8 mouse cellular contexts compared by ENCODE assay signal in genomic region chr7:112444985-112445367, GRCm38 (mm10). TPM values are rescaled to one million over a fixed set of nuclear protein-coding genes. Genes with fewer than 3 reads are reported as not detected.
DNase-seq lines count a peak whose midpoint lies in the region; ATAC-seq and TF ChIP-seq lines count a peak whose summit lies in the region.
"Had no signal": no experiment of that assay in that cellular context is flagged by ENCODE, and none has a peak within 500 bp of the region (broad histone marks: within the 10 kb centered on the region; RNA-seq: fewer than 3 reads in every experiment).

No protein-coding gene starts in this region.

- intact Hi-C loops in gastrocnemius, adult 2 months (cut with DNase I): no loop called here

- WGBS in liver, embryonic 13.5 days (ENCODE audit: insufficient replicate concordance): 37% methylated on average over 9 of the region's 9 CpGs
- 17% methylated on average over 9 of the region's 9 CpGs for WGBS in forebrain, embryonic 16.5 days
- 20% methylated on average over 9 of the region's 9 CpGs for WGBS in intestine, embryonic 15.5 days
- 13% methylated on average over 9 of the region's 9 CpGs for WGBS in neural tube, embryonic 14.5 days

- H3K27ac ChIP-seq in liver, embryonic 13.5 days: no peak overlapping the region
- peak overlapping the region; percentile 20; the same call in 1 of the 2 replicates for H3K27ac ChIP-seq in forebrain, embryonic 16.5 days (ENCODE audit: low read length)
- peak overlapping the region; percentile 63; the same call in 1 of the 2 replicates for H3K27ac ChIP-seq in intestine, embryonic 15.5 days
- no peak overlapping the region for H3K27ac ChIP-seq in neural tube, embryonic 14.5 days (ENCODE audit: low read depth, low read length)
- H3K27ac ChIP-seq in gastrocnemius, adult 2 months: no peak overlapping the region

- H3K27me3 ChIP-seq in liver, embryonic 13.5 days: no peaks in the 10 kb centered on the region
- H3K27me3 ChIP-seq in forebrain, embryonic 16.5 days (replicated peaks; ENCODE audit: control insufficient read depth, insufficient read depth, low read length): no peaks in the 10 kb centered on the region
- no peaks in the 10 kb centered on the region for H3K27me3 ChIP-seq in intestine, embryonic 15.5 days (replicated peaks)
- H3K27me3 ChIP-seq in neural tube, embryonic 14.5 days (ENCODE audit: control insufficient read depth, insufficient read depth, low read length): no peaks in the 10 kb centered on the region

- no peaks in the 10 kb centered on the region for H3K36me3 ChIP-seq in liver, embryonic 13.5 days
- no peaks in the 10 kb centered on the region for H3K36me3 ChIP-seq in forebrain, embryonic 16.5 days (ENCODE audit: control insufficient read depth, insufficient read depth)
- H3K36me3 ChIP-seq in intestine, embryonic 15.5 days: no peaks in the 10 kb centered on the region
- no peaks in the 10 kb centered on the region for H3K36me3 ChIP-seq in neural tube, embryonic 14.5 days (ENCODE audit: control insufficient read depth, insufficient read depth, low read length)

- no peak overlapping the region for H3K4me3 ChIP-seq in liver, embryonic 13.5 days (replicated peaks)
- H3K4me3 ChIP-seq in forebrain, embryonic 16.5 days (replicated peaks; ENCODE audit: low read length): no peak overlapping the region
- H3K4me3 ChIP-seq in intestine, embryonic 15.5 days (replicated peaks): no peak overlapping the region
- H3K4me3 ChIP-seq in neural tube, embryonic 14.5 days (ENCODE audit: low read depth, low read length): no peak overlapping the region
- H3K4me3 ChIP-seq in gastrocnemius, adult 2 months: no peak overlapping the region

- H3K9me3 ChIP-seq in liver, embryonic 13.5 days (replicated peaks): no peaks in the 10 kb centered on the region
- H3K9me3 ChIP-seq in forebrain, embryonic 16.5 days (ENCODE audit: control insufficient read depth, low read length): peaks cover 2% of the 10 kb centered on the region; the same call in 1 of the 2 replicates
- no peaks in the 10 kb centered on the region for H3K9me3 ChIP-seq in intestine, embryonic 15.5 days
- H3K9me3 ChIP-seq in neural tube, embryonic 14.5 days (ENCODE audit: control insufficient read depth, low read length): no peaks in the 10 kb centered on the region

- H3K4me1 ChIP-seq in liver, embryonic 13.5 days (replicated peaks): peaks cover 8% of the 10 kb centered on the region
- peaks cover 14% of the 10 kb centered on the region for H3K4me1 ChIP-seq in forebrain, embryonic 16.5 days (replicated peaks; ENCODE audit: control insufficient read depth, insufficient read depth, low read length)
- H3K4me1 ChIP-seq in intestine, embryonic 15.5 days (replicated peaks): peaks cover 26% of the 10 kb centered on the region
- peaks cover 12% of the 10 kb centered on the region; the same call in 1 of the 2 replicates for H3K4me1 ChIP-seq in neural tube, embryonic 14.5 days (ENCODE audit: control insufficient read depth, insufficient read depth, low read length)

- no peak for ATAC-seq in liver, embryonic 13.5 days (ENCODE audit: low read depth)
- ATAC-seq in forebrain, embryonic 16.5 days: no peak
- ATAC-seq in intestine, embryonic 15.5 days: no peak
- 0 out of 2 replicates have a peak, but pooled peaks have one; percentile 21 for ATAC-seq in neural tube, embryonic 14.5 days (ENCODE audit: low read depth)

- no peak overlapping the region for H3K9ac ChIP-seq in liver, embryonic 13.5 days
- no peak overlapping the region; the same call in 1 of the 2 replicates for H3K9ac ChIP-seq in forebrain, embryonic 16.5 days (replicated peaks; ENCODE audit: low read depth, low read length)
- H3K9ac ChIP-seq in intestine, embryonic 15.5 days: 0 out of 2 replicates have a peak overlapping the region, but pooled peaks have one; percentile 15
- H3K9ac ChIP-seq in neural tube, embryonic 14.5 days (replicated peaks; ENCODE audit: low read depth, low read length): no peak overlapping the region

- peak overlapping the region; percentile 21; the same call in 1 of the 2 replicates for H3K4me2 ChIP-seq in liver, embryonic 13.5 days
- peak overlapping the region; percentile 19; the same call in 1 of the 2 replicates for H3K4me2 ChIP-seq in forebrain, embryonic 16.5 days (ENCODE audit: low read length)
- H3K4me2 ChIP-seq in intestine, embryonic 15.5 days (replicated peaks): peak overlapping the region; percentile 36
- H3K4me2 ChIP-seq in neural tube, embryonic 14.5 days (ENCODE audit: low read depth, low read length): no peak overlapping the region

- DNase-seq in liver, embryonic 13.5 days: no peak
- DNase-seq in liver: no peak
- DNase-seq in gastrocnemius, adult 2 months: no peak
- no peak for DNase-seq in cerebellum, adult 11 months
- DNase-seq: layer of hippocampus, adult 9-11 months had no signal

- no peak for TF ChIP-seq CTCF in gastrocnemius, adult 2 months (IDR thresholded peaks at IDR 0.05)

RNA-seq across cellular contexts. Expression of gene Parva, which starts 17.7 kb away (rescaled TPM):
- 8.1 and 9.8 TPM in 2 replicates for polyA plus RNA-seq in liver, embryonic 13.5 days (2015; fragmentation: Nextera tagmentation; extraction: Ambion mirVana)
- polyA plus RNA-seq in forebrain, embryonic 16.5 days (2015; fragmentation: Nextera tagmentation; extraction: Ambion mirVana): 21.1 and 27.1 TPM in 2 replicates
- polyA plus RNA-seq in intestine, embryonic 15.5 days (2015; fragmentation: Nextera tagmentation; extraction: Ambion mirVana): 79.8 and 90.0 TPM in 2 replicates
- 18.4 and 29.9 TPM in 2 replicates for polyA plus RNA-seq in neural tube, embryonic 14.5 days (2014; fragmentation: Nextera tagmentation; extraction: Ambion mirVana)
- total RNA-seq in gastrocnemius, adult 2 months (2021): 10 to 100 TPM; 10.9 to 17.0 TPM

Comparison
In these comparisons a context has a peak if more than half of its experiments do, and no peak if none do; other contexts are left out.
1. H3K27ac ChIP-seq: peak in forebrain, embryonic 16.5 days (single experiment) and intestine, embryonic 15.5 days (single experiment); none in liver, embryonic 13.5 days (single experiment), neural tube, embryonic 14.5 days (single experiment) and gastrocnemius, adult 2 months (single experiment).